Mouse (Mus musculus): ENCODE measurements around the gene Krtap5-3. TPM values are rescaled to one million over a fixed set of nuclear protein-coding genes. Genes with fewer than 3 reads are reported as not detected.

Gene Krtap5-3
- polyA plus RNA-seq, 1 experiment from 2014 or later: not detected

DNA sequence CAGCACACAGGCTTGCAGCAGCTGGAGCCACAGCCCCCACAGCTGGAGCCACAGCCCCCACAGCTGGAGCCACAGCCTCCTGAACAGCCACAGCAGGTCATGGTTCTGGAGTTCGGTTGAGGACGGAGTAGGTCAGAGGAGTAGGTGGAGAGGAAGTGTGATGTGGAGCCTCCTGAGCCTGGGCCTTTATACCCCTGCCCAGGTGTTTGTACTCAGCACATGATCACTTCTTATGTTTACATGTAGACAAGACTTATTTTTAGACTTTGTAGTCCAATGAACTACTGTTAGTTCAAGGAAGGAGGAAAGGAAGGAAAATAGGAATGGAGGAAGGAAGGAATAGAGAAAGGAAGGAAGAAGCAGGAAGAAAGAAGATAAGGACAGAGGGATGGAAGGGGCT lies 39.8 kb downstream of the Krtap5-3 start, which contains the start of gene Gm40460:
Gene Gm40460 (minus strand): TSS at position 101 of the 400 bp plus-strand sequence.
- no peak within 1 kb of the TSS for H3K9ac ChIP-seq (replicated peaks; ENCODE audit: low read length)
- H3K4me1 ChIP-seq (ENCODE audit: insufficient read depth, low read length): no peaks in the 10 kb centered on the region
- no peaks in the 10 kb centered on the region for H3K27me3 ChIP-seq (ENCODE audit: insufficient read depth, low read length)
- ATAC-seq (ENCODE audit: low FRiP score, low TSS enrichment): no peak
- WGBS: 13% methylated on average over 2 of the region's 2 CpGs
- H3K27ac ChIP-seq (ENCODE audit: low read length): no peak within 1 kb of the TSS
- H3K36me3 ChIP-seq (ENCODE audit: insufficient read depth, low read length): no peaks in the 10 kb centered on the region
- 0 out of 2 replicates have a peak, but pooled peaks cover 3% of the 10 kb centered on the region for H3K9me3 ChIP-seq (ENCODE audit: low read length)
- no peak within 1 kb of the TSS for H3K4me3 ChIP-seq (ENCODE audit: low read length)
- H3K4me2 ChIP-seq (replicated peaks; ENCODE audit: low read depth, low read length): no peak within 1 kb of the TSS

DNA sequence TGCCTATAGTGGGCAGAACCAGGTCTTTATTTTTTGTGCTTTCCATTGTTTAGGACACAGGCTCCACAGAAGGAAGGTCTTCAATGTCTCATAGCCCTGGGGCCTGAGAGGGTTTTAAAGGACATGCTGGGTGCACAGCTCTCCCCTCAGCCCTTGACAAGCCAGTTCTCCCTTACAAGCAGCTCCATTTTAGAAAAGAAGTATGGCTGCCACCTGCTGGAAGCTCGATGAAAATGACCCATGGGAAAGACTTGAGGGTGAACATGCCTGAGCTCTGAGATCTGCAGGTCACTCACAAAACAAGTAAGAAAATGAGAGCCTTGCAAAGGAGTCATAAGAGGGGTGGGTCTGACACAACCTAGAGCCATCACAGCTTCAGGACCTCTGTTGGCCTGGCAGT lies 48.7 kb downstream of the Krtap5-3 start:
- Histone ChIP-seq H3K4me2 (replicated peaks; ENCODE audit: low read depth, low read length) (no peak overlapping the region), H3K9ac (replicated peaks; ENCODE audit: low read length) (no peak overlapping the region), H3K9me3 (ENCODE audit: low read length) (no peaks in the 10 kb centered on the region), H3K4me3 (ENCODE audit: low read length) (no peak overlapping the region), H3K27ac (ENCODE audit: low read length) (no peak overlapping the region), H3K36me3 (ENCODE audit: insufficient read depth, low read length) (no peaks in the 10 kb centered on the region), H3K4me1 (ENCODE audit: insufficient read depth, low read length) (no peaks in the 10 kb centered on the region), H3K27me3 (ENCODE audit: insufficient read depth, low read length) (peaks cover 3% of the 10 kb centered on the region; the same call in 1 of the 2 replicates)
- WGBS: 0% methylated on average over 1 of the region's 1 CpGs
- no peak for ATAC-seq (ENCODE audit: low FRiP score, low TSS enrichment)

Other genes starting within 250 kb of the Krtap5-3 start
- gene Mob2, start 140.3 kb upstream of the Krtap5-3 start, polyA plus RNA-seq (2015; fragmentation: Nextera tagmentation; extraction: Ambion mirVana): 69.1 and 77.2 TPM in 2 replicates
- gene Dusp8, start 105.5 kb upstream of the Krtap5-3 start, polyA plus RNA-seq (2015; fragmentation: Nextera tagmentation; extraction: Ambion mirVana): 2.4 and 2.5 TPM in 2 replicates
- gene Gm45618, start 80.6 kb upstream of the Krtap5-3 start, polyA plus RNA-seq (2015; fragmentation: Nextera tagmentation; extraction: Ambion mirVana): not detected in 2 replicates
- gene Gm39115, start 65.3 kb upstream of the Krtap5-3 start, polyA plus RNA-seq (2015; fragmentation: Nextera tagmentation; extraction: Ambion mirVana): not detected in 2 replicates
- gene Gm45337, start 56.8 kb upstream of the Krtap5-3 start, polyA plus RNA-seq (2015; fragmentation: Nextera tagmentation; extraction: Ambion mirVana): not detected in 2 replicates
- not detected in 2 replicates for gene Gm29735, start 44.3 kb upstream of the Krtap5-3 start, polyA plus RNA-seq (2015; fragmentation: Nextera tagmentation; extraction: Ambion mirVana)
- not detected in 2 replicates for gene Gm4553, start 35.6 kb upstream of the Krtap5-3 start, polyA plus RNA-seq (2015; fragmentation: Nextera tagmentation; extraction: Ambion mirVana)
- gene Krtap5-2, start 25.4 kb upstream of the Krtap5-3 start, polyA plus RNA-seq (2015; fragmentation: Nextera tagmentation; extraction: Ambion mirVana): not detected in 2 replicates
- gene Gm10153, start 11.0 kb upstream of the Krtap5-3 start, polyA plus RNA-seq (2015; fragmentation: Nextera tagmentation; extraction: Ambion mirVana): not detected in 2 replicates
- not detected in 2 replicates for gene Gm7579, start 10.5 kb downstream of the Krtap5-3 start, polyA plus RNA-seq (2015; fragmentation: Nextera tagmentation; extraction: Ambion mirVana)
- gene Krtap5-5, start 28.6 kb downstream of the Krtap5-3 start, polyA plus RNA-seq (2015; fragmentation: Nextera tagmentation; extraction: Ambion mirVana): not detected in 2 replicates
- gene Gm40460, start 39.7 kb downstream of the Krtap5-3 start, polyA plus RNA-seq (2015; fragmentation: Nextera tagmentation; extraction: Ambion mirVana): not detected in 2 replicates
- not detected in 2 replicates for gene Gm2431, start 57.0 kb downstream of the Krtap5-3 start, polyA plus RNA-seq (2015; fragmentation: Nextera tagmentation; extraction: Ambion mirVana)
- not detected in 2 replicates for gene Gm4559, start 73.0 kb downstream of the Krtap5-3 start, polyA plus RNA-seq (2015; fragmentation: Nextera tagmentation; extraction: Ambion mirVana)
- not detected in 2 replicates for gene Krtap5-1, start 95.8 kb downstream of the Krtap5-3 start, polyA plus RNA-seq (2015; fragmentation: Nextera tagmentation; extraction: Ambion mirVana)
- gene Krtap5-4, start 102.2 kb downstream of the Krtap5-3 start, polyA plus RNA-seq (2015; fragmentation: Nextera tagmentation; extraction: Ambion mirVana): not detected in 2 replicates
- 1.8 and 2.5 TPM in 2 replicates for gene Ifitm10, start 172.4 kb downstream of the Krtap5-3 start, polyA plus RNA-seq (2015; fragmentation: Nextera tagmentation; extraction: Ambion mirVana)
- 4.4 TPM in 1 of 2 replicates, not detected in the other for gene Gm49369, start 181.3 kb downstream of the Krtap5-3 start, polyA plus RNA-seq (2015; fragmentation: Nextera tagmentation; extraction: Ambion mirVana)
- gene Ctsd, start 186.7 kb downstream of the Krtap5-3 start, polyA plus RNA-seq (2015; fragmentation: Nextera tagmentation; extraction: Ambion mirVana): 398 and 453 TPM in 2 replicates
- gene Syt8, start 233.5 kb downstream of the Krtap5-3 start, polyA plus RNA-seq (2015; fragmentation: Nextera tagmentation; extraction: Ambion mirVana): 2.3 and 4.0 TPM in 2 replicates
- gene Tnni2, start 240.4 kb downstream of the Krtap5-3 start, polyA plus RNA-seq (2015; fragmentation: Nextera tagmentation; extraction: Ambion mirVana): 11.9 and 12.0 TPM in 2 replicates